18 mouse cellular contexts compared by ENCODE assay signal in the genomic region with DNA sequence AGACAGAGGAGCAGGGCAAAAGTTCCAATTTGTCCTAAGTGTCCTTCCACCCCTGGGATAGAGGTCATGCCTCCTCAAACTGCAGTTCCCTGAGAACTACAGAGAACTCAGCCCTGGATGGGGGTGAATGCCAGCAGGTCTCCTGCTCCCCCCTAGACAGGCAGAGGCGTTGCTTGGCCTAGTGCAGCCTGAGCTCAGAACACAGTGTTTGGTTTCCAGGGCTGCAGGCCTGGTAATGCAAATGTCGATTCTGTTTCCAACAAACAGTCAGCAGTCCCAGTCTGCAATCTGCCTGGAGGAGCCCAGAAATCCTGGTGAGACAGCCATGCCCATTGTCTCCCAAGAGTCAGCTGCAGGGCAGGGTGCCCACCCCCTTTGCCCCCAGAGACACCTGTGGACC. TPM values are rescaled to one million over a fixed set of nuclear protein-coding genes. Genes with fewer than 3 reads are reported as not detected.
DNase-seq lines count a peak whose midpoint lies in the region; ATAC-seq and TF ChIP-seq lines count a peak whose summit lies in the region.
"Had no signal": no experiment of that assay in that cellular context is flagged by ENCODE, and none has a peak within 500 bp of the region (broad histone marks: within the 10 kb centered on the region; RNA-seq: fewer than 3 reads in every experiment).

Gene Tekt4 (plus strand): TSS at position 344 of the 400 bp plus-strand sequence.

- no peaks in the 10 kb centered on the region for H3K36me3 ChIP-seq in testis, adult 2 months (ENCODE audit: control insufficient read depth, insufficient read depth, low read length)

- H3K4me1 ChIP-seq in testis, adult 2 months (ENCODE audit: control insufficient read depth, insufficient read depth, low read length): no peaks in the 10 kb centered on the region

- TF ChIP-seq POLR2A in testis, adult 2 months (IDR thresholded peaks at IDR 0.05; ENCODE audit: control insufficient read depth, low read depth, low read length): no peak

- DNase-seq in frontal cortex, postnatal 25 days (ENCODE audit: low spot score in 2 of 2): no peak
- DNase-seq in layer of hippocampus, adult 11-12 months (ENCODE audit: low spot score): peak; percentile 52
- no peak for DNase-seq in layer of hippocampus, postnatal 25 days (ENCODE audit: extremely low spot score in 1 of 2, low spot score in 1 of 2)
- no peak for DNase-seq in testis, postnatal 10 days (ENCODE audit: low spot score)
- no peak for DNase-seq in kidney, adult 18-20 months
- DNase-seq: adrenal gland, postnatal 36 days; cerebellum, postnatal 25 days; heart, postnatal 4 days; kidney, adult 2 months; kidney, postnatal 25 days; right cerebral cortex, adult 18-20 months; thymus, postnatal 14 days had no signal

- no peak within 1 kb of the TSS for H3K4me3 ChIP-seq in testis, adult 2 months (ENCODE audit: control insufficient read depth, low read depth, low read length)

- TF ChIP-seq CTCF in testis, adult 2 months (IDR thresholded peaks at IDR 0.05; ENCODE audit: control insufficient read depth, insufficient read depth, insufficient replicate concordance, low read depth, low read length): no peak

- no peaks in the 10 kb centered on the region for H3K27me3 ChIP-seq in testis, adult 2 months (ENCODE audit: control insufficient read depth, insufficient read depth, low read length)

- ATAC-seq in frontal cortex, adult (ENCODE audit: low TSS enrichment): peak; percentile 64; the same call in 1 of the 2 replicates
- no peak for ATAC-seq in megakaryocyte-erythroid progenitor cell, adult 5-6 weeks (replicated peaks; ENCODE audit: low FRiP score, low TSS enrichment, poor library complexity, severe bottlenecking)

- no peak within 1 kb of the TSS for H3K27ac ChIP-seq in testis, adult 2 months (ENCODE audit: control insufficient read depth, insufficient read depth, low read depth, low read length)

RNA-seq across cellular contexts. Expression of gene Tekt4, which starts in this region (rescaled TPM):
- 1 to 10 TPM; 1.7 to 2.4 TPM for total RNA-seq in layer of hippocampus, postnatal 25 days (2021)
- polyA plus RNA-seq in testis, adult 2 months (2012; rRNA removed): 341 and 400 TPM in 2 replicates
- not detected in 2 replicates for total RNA-seq in megakaryocyte-erythroid progenitor cell, adult 5-6 weeks (2014; fragmentation: Nextera tagmentation)
- total RNA-seq in megakaryocyte-erythroid progenitor cell, adult 5-6 weeks (2017): not detected in 2 replicates
- total RNA-seq: adrenal gland, postnatal 36 days; megakaryocyte progenitor cell, adult 5-6 weeks had no signal
- polyA plus RNA-seq: embryonic facial prominence, embryonic 11.5 days; stomach, embryonic 14.5 days had no signal
